Mouse (Mus musculus) adrenal gland, postnatal 4 days (tissue): ENCODE data around the gene Sowaha. TPM values are rescaled to one million over a fixed set of nuclear protein-coding genes. Genes with fewer than 3 reads are reported as not detected.

Source experiments
- DNase-seq, 2 experiments: peaks; one replicate each; pipeline ENCODE4 v3.0.0; 2021 to 2022; ENCODE audit warnings: low spot score in 2 of 2, mixed read lengths in 2 of 2
- total RNA-seq, 2 experiments: library from RNA; stranded (reverse); gene quantifications; 2 replicates each; pipeline ENCODE4 v1.2.3; 2021

The Sowaha gene
- total RNA-seq, 2 experiments from 2014 or later, result 1.7 to 2.2 TPM

DNA sequence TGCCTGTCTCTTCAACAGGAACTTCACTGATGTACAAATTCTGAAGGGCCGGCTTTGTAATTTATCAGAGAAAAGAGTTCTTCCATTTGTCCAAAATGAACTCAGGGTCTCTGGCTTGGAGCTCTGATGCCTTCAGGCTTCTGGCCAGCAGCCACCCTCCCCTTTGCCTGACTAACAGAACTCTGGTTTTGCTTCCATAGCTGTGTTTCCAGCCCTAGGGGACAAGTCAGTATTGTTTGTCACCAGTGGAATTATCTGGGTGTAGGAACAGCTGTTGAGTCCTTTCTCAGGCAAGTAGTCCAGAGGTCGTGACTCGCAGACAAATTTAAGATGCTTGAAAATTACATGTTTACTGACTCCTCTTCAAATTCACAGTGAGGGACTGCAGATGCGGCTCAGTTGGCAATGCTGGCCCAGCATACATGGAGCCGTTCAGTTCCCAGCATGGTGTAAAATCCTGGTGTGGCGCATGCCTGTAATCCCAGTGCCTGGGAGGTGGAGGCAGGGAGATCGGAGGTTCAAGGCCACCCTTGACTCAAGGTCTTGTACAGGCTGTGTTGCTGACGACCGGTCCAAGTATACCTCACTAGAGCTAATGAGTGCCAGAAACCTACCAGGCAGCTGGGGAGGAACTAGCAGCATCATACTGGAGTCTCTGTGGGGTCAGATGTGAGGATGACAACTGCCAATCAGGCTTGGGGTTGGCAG lies 27.2 kb upstream of the Sowaha start:
- DNase-seq, result no peak

DNA sequence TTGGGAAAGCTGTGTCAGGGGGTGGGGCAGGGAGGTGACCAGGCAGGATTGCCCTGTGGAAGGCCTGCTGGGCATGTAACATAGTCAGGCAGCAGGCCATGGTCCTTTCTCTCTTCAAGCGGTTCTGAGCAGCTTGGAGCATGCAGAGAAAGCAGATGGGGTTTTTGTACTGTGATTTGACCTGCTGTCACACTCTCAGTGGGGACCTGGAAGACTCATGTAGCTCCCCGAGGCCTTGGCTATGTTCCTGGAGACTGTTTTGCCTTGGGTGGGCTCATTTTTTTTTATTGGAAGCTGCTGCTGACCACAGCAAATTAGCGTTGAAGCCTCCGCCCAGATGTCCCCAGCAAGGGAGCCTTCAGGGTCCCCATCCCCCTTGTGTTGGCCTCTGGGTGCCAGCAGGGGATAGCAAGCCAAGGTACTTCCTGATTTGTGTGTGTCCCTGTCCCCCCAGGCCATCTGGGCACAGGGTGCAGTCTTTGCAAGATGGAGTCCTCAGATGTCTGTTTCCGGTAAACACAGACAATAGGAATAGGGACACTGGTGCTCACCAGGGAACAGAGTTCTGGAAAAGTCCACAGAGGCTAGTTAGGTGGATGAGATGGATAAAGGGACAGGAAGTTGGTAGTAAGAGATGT lies 25.1 kb upstream of the Sowaha start:
- DNase-seq, result no peak

DNA sequence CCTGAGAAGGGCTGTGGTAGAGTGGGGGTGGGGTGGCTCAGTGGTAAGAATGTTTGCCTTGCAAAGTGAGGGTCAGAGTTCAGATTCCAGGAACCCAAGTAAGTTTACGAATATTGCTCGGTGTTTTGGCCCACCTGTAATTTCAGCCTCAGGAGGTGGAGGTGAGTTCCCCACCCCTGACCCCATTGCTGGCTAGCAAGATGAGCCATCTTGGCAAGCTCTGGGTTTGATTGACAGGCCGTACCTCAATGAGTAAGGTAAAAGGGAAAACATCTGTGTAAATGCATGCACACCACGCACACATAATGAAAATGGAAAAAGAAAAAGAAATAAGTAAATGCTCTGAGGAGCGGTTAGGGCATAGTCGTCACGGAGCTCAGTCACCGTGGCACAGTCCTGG lies 24.3 kb upstream of the Sowaha start:
- DNase-seq, result no peak

DNA sequence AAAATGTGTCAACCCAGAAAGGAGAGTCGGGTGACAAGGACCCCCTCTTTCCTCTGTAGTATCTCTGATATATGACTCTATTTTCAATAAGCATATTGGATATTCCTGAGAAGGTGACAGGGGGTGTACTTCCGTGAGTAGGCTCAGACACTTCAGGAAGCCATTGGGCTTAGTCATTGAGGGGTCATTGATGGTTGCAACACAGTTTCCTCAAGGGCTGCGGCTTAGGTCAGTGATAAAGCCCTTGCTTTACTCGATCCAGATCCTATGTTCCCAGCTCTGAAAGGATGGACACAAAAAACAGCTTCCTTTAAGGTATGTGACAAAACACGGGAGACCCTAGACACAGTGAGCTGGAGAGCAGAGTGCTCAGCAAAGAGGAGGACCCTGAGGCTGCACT lies 23.7 kb upstream of the Sowaha start:
- DNase-seq, result no peak

DNA sequence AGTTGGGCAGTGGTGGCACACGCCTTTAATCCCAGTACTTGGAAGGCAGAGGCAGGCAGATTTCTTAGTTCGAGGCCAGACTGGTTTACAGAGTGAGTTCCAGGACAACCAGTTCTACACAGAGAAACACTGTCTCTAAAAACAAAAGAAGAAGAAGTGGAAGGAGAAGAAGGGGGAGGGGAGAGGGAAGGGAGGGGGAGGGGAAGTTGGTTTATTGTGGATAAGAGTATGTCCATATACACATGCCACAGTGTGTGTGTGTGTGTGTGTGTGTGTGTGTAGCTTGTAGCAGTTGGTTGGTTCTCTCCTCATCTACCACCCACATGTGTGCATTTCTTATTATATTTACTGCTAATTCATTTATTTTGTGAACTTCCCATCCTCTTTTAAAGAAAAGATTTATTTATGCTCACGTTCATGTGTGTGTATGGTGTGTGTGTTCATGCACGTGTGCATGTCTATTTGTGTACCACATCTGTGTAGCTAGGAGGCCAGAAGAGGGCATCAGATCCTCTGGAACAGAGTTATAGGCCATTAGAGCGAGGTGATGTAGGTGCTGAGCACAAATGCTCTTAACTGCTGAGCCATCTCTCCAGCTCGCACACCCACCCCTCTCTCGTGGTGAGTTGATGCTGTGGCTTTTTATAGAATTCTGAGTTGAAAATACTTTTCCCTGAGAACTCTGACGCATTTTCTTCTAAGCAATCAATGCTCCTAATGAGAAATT lies 22.1 kb upstream of the Sowaha start:
- no peak for DNase-seq

DNA sequence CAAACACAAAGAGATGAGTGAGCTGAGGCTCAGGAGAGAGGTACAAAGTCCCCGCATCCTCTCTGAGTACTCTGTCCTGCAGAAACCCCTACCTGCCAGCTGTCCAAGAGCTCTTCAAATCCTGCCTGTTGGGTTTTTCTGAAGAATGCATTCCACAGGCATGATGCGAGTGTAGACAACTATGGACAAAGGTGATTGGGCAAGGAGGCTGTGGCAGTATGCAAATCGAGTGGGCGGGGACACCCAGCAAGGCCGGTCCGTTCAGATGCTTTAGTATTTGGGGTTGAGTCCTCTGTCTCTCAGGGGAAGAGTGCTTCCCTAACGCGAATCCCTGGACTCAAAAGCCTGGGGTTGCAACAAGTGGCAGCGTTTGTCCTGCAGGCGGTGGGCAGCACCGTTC lies 20.5 kb upstream of the Sowaha start:
- DNase-seq, result no peak

DNA sequence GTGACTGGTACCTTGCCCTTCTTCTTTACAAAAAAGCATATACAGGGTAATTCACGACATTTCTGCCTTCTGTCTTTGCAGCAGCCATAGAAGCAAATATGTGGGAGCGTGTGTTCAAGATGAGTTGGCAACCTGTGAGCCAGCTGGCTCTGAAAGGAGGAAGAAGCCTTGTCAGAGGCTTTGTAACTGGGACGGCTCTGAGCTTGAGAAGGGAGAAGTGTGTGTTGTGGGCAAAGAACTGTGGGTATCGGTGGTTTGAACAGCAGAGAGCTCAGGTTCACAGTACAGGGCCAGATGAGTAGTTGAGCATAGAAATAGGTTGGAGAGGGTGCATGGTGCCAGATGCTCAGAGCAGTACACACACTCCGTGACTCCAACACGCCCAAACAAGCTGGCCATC lies 16.9 kb upstream of the Sowaha start:
- DNase-seq, result no peak

DNA sequence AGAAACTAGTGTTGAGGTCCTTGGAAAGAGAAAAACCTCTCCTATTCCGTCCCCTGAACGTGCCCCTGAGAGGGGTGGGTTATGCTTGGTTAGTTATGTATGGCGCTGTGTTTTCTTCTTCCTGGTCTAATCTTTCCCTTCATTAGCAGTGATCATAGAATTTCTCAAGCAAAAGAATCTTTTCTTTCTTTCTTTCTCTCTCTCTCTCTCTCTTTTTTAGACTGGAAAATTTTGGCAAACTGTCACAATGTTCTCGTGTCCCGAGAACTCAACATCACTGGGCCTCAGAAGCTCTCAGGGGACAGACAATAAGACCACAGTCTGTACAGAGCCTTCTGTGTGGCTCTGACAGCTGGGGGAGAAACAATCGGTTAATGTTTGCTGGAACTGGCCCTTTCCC lies 15.3 kb upstream of the Sowaha start:
- DNase-seq, result no peak

DNA sequence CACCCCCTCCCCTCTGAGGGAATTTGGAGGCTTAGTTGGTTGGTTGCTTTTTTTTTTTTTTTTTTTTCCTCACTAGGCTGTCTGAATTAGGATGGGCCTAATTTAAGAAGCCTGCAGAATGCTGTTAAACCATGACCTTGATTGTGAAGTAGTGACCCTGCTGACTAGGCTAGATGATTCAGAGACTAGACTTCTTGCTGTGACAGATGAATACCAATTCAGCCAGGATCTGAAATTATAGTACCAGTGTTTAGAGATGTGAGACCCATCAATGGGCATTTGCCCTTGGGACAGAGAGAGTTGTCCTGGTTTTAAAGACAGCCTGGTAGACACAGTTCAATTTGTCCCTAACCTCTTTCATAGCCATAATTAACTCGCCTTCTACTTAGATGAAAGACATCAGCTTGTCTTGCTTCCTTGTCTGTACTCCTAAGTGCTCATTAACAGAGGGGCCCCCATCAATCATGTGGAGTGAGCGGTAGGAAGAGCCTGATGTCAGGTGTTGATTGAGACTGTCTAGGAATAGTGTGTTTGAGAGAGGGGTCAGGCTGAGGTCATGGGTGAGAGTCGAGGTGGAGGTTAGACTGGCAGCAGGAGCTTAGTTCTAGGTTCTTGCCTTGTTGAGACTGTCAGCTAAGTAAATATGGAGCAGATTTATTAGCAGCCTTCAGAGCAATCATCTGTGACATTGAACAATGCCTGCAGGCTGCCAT lies 13.3 kb upstream of the Sowaha start:
- DNase-seq, result no peak

DNA sequence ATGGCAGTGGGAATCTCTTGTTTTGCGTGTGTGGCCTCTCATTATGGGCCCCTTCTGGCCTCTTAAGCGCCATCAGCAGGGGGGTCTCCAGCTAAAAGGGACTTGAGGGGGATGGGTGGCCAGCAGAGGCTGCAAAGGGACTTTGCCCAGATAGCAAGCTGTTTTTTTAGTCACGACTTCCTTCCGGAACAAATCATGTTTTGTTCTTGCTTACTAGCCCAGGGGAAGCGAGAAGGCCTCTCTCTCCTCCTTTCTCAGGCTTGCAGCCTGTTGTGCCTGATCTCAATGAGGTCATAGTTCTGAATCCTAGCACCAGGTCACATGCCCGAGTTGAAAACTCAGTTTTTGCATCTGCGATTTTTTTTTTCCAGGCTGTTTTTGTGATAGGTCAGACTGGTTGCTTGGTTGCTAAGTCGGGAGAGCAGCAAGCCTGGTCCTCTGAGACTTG lies 11.9 kb upstream of the Sowaha start:
- no peak for DNase-seq

DNA sequence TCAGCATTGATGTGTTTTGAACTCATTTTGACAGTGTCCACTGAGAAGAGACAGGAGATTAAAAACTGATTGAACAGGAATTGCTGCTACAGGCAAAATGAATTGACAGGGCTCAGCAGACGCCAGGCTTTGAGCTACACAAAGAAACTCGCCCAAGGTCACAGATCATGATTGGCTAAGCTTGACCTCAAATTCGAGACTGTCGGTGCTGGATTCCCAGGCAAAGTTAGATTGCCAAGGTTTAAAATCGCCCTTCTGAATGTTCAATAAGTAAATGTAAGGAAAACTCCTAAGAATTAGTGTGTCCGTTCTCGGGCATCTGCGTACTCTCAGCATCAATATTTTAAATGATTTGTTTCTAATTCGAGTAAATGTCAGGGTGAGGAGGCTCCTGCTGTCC lies 9.3 kb upstream of the Sowaha start:
- no peak for DNase-seq

DNA sequence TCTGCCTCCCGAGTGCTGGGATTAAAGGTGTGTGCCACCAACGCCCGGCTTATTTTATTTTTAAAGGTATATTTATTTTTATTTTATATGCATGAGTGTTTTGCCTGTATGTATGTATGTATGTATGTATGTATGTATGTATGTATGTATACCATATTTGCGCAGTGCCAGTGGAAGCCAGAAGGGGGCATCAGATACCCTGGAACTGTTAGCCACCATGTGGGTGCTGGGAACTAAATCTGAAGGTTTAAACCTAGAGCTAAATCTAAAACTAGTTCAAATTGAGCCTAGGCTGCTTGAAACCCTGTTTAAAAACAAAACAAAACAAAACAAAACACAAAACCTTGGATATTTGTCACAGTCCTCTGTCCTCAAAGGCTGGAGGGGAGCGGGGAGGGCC lies 8.9 kb upstream of the Sowaha start:
- DNase-seq, result no peak

DNA sequence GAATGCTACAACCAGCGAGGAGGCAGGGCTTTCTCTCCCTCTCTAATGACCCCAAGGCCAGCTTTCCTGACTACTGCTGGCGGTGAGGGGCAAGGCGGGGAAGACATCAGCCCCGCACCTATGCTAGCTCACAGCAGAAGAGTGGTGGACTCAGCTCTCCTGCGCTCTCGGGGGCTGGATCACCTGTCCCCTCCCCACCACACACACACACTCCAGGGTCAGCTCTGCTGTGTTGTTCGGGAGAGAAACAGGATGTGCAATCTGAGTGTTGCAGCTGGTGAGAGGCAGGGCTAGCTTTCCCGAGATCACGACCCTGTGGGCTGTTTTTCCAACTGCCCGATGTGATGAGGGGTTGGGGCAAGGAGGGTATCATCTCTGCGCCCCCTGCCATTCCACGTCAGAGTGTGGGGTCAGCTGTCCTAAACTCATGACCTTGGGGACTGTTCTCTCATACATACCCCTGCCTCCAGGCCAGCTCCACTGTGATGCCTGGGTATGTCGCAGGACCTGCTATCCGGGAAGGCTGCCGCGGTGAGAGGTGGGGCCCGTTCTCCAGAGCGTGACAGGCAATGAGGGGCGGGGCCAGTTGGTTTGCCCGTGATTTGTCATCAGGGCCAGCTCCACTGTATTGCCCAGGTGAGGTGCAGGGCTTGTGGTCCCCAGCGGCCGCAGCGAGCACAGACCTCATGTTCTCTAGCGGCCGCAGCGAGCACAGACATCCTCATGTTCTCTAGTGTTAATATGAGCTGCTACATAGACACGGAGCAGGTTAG lies 6.9 kb upstream of the Sowaha start:
- no peak for DNase-seq

DNA sequence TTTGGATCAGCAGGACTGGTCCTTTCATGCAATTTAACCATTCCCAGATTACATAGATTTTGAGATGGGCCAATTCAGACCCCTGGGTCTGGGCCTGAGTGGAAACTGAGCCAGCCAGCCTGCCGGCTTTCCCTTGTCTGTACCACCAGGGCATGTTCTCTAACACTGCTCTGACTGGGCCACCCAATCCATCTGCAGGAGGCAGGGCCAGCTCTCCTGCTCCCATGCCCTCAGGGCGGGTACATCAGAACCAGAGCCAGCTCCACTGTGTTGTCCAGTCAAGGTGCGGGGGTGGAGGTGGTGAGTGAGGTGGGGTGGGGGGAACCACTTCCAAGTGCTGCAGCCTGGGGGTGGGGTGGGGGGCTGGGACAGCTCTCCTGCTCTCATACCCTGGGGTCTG lies 6.3 kb upstream of the Sowaha start:
- no peak for DNase-seq

DNA sequence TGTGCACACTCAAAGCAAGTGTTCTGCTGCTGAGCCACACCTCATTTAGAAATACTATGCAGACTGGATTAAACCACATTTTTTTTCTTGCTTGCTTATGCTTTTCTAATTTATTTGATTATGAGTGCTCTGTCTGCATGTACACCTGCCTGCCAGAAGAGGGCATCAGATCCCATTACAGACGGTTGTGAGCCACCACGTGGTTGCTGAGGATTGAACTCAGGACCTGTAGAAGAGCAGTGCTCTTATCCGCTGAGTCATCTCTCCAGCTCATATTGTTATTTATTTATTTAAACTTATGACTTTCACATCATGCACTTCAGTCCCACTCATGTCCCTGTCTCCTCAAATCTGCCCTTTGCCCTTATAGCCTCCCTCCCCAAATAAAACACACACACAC lies 5.6 kb upstream of the Sowaha start:
- no peak for DNase-seq

DNA sequence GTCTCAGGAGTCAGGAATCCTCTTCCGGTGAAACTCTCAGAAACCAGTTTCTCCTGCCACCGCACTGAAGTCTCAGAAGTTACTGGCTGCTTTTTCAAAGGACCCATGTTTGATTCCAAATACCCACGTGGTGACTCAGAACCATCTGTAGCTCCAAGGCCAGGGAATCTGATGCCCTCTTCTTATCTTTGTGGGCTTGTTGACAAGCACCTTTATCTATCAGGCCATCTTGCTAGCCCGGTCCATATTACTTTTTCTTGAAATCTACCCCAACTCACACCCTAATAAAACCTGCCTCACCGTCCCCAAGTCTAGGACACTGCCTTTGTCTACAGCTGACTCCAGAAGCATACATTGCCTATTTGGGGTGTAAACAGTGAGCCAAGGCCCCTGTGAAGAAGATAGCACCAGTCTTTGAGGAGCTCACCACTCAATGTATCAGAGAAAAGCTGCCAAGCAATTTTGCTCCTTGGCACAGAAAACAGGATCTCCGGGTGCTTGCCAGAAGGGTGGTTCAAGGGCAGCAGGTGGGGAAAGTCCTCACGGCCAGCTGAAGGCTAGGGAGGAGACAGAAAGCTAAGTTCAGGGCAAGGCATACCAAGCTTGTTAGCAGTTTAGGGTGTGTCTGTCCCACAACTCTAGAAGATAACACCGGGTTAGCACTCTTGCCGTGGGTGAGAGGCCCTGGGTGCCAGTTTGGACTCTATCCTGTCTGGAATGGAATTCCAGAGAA lies 3.3 kb upstream of the Sowaha start:
- no peak for DNase-seq

DNA sequence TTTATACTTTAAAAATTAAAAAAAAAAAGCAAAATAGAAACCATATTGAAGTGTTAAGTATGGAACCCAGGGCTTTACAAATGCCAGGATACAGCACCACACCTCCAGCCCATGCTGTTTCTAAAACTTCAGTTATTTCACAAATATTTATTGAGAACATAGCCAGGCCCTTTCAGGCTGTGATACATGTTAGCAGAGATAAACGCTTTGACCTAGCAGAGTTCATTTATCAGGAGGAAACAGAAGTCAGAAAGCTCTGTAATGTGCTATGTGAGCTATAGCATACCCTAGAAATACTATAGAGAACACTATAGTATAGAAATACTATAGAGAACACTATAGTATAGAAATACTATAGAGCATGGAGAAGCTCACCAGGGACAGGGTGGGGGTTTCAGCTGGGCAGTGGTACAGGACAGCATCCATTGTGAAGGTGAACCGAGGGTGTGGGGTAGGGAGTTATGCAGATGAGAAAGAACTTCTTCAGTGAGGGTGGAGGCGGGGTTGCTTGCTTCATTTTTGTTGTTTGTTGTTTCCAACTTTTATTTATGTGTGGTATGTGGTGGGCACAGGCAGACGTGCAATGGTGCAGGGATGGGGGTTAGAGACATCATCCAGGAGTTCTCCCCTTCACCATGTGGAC lies 1.1 kb upstream of the Sowaha start:
- no peak for DNase-seq

DNA sequence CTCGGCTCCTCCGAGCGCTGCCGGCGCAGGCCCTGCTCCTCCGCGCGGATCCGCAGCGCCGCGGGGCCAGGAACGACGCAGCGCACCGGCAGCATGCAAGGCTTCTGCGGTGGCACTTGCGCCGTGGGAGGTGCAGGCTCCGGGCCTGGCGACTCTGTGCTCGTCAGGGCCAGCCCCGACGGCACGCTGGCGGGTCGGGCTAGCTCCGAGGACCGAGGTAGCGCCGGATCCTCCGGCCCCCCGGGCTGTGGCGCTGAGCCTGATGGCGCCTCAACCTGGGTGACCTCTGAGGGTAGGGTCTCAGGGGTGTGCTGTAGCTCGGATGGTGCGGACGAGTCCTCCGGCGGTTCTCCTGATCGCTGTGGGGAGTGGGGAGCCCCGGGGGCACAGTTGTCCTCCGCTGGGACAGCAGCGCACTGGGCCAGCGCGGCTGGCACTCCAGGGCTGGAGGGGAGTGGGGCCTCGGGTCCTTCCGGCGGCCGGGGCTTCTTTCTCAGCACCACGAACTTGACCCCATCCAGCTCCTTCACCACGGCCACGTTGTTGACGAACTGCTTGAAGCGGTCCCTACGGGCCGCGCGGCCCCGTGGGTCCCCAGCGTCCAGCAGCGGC lies 797 bp downstream of the Sowaha start:
- no peak for DNase-seq

DNA sequence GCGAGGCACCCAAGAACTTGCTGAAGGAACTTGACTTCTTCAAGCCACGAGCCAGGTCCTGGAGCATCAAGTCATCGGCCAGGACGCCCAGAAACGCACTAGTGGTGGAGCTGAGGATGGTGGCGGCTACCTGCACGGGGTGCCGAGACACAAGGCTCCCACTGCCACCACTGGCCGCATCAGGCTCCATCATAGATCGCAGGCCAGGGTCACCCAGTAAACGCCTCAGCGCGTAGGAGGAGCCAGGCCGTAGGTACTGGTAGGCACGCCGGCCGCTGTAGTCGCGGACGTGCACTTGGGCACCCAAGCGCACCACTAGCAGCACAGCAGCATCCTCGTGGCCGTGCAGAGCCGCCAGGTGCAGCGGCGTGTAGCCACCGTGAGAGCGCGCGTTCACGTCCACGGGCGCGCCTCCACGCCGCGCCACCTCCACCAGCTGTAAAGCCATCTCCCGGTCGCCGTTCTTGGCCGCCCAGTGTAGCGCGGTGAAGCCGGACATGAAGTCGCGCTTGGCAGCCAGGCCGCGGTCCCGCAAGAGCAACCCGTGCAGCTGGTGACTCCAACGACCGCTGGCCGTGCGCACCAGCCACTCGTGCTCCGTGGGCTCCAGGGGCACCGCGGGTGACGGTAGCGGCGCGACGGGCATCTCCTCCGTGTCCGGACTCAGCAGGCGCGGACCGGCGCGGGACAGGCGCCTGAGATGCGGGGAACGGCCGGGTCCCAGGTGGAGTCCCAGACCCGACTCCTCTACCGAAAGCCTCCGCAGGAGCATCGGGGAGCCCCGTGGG lies 1.5 kb downstream of the Sowaha start:
- no peak for DNase-seq
